Mouse (Mus musculus) megakaryocyte-erythroid progenitor cell, adult 5 weeks (primary cell): Measurements from ENCODE around the gene Sass6. TPM values are rescaled to one million over a fixed set of nuclear protein-coding genes. Genes with fewer than 3 reads are reported as not detected.

ENCODE experiments used
- polyA plus RNA-seq: library from polyadenylated mRNA; stranded (reverse); fragments of >175 nt; gene quantifications from 2 replicates; pipeline ENCODE4 v1.2.3, GENCODE M21; 2012

The Sass6 gene
- 3.9 and 5.9 TPM in 2 replicates for polyA plus RNA-seq

GRCm38 (mm10) chr3:116594728-116595602, at the start of gene Sass6:
Gene Sass6, plus strand, starts transcription at chr3:116594982.

GRCm38 (mm10) chr3:116562408-116563094, 32.2 kb upstream of the Sass6 start, which contains the start of gene Lrrc39:
Gene Lrrc39, plus strand, starts transcription at chr3:116562973.

DNA sequence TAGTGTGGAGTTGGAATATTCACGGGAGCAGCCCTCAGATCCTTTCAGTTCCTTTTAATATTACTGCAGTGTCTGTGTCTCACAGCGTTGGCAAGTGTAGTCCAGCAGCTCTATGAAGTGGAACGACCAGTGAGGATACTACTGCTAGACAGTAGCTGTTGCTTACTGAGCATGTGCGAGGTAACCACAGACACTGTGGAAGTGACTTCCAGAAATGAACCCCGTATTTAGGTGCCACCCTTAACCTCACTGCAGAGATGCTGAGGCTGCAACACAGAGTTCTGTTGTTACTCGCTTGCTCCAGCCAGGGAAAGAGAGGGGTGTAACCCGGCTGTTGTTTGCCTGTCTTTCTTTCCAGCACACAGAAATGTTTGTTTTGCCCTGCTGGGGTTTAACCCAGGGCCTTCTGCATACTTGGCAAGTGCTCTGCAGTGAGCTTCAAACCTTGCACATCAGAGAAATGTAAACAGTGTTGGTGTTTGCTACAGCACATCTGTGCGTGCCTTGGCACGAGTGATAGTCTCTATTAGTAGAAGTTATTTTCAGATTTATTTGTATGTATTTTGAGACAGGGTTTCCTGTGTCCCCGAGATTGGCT, 19.6 kb downstream of the Sass6 start, which contains the start of gene Trmt13:
Trmt13 (minus strand) TSS at position 293 of the 598 bp plus-strand sequence.

GRCm38 (mm10) chr3:116662463-116662863, 67.7 kb downstream of the Sass6 start, which contains the start of gene Mfsd14a:
Gene Mfsd14a, minus strand, starts transcription at chr3:116662677.

Other genes starting within 250 kb of the Sass6 start
- gene Cdc14a, start 170.9 kb upstream of the Sass6 start, polyA plus RNA-seq, result 13.8 and 24.0 TPM in 2 replicates
- 53.1 and 56.5 TPM in 2 replicates for gene Rtca, start 86.8 kb upstream of the Sass6 start, polyA plus RNA-seq
- gene Dbt, start 81.9 kb upstream of the Sass6 start, polyA plus RNA-seq, result 1.00 and 1.0 TPM in 2 replicates
- gene Lrrc39, start 32.0 kb upstream of the Sass6 start, polyA plus RNA-seq, result not detected in 2 replicates
- gene Trmt13, start 19.6 kb downstream of the Sass6 start, polyA plus RNA-seq, result 3.1 and 6.2 TPM in 2 replicates
- 17.8 and 24.3 TPM in 2 replicates for gene Mfsd14a, start 67.7 kb downstream of the Sass6 start, polyA plus RNA-seq
- not detected in 2 replicates for gene Gm43191, start 86.3 kb downstream of the Sass6 start, polyA plus RNA-seq
- 9.7 and 11.5 TPM in 2 replicates for gene Slc35a3, start 117.8 kb downstream of the Sass6 start, polyA plus RNA-seq
- gene Agl, start 213.2 kb downstream of the Sass6 start, polyA plus RNA-seq, result 0.74 and 0.81 TPM in 2 replicates